Mouse (Mus musculus): Measurements from ENCODE around the gene Vtn. TPM values are rescaled to one million over a fixed set of nuclear protein-coding genes. Genes with fewer than 3 reads are reported as not detected.

The Vtn gene
- polyA plus RNA-seq (2014; fragmentation: Nextera tagmentation; extraction: Ambion mirVana), result 40.0 and 134 TPM in 2 replicates

GRCm38 (mm10) chr11:78499004-78499403, at the start of gene Vtn:
Vtn (plus strand) TSS chr11:78499091.
- Histone ChIP-seq H3K4me3 (replicated peaks; ENCODE audit: low read depth, low read length) (peak within 1 kb of the TSS; percentile 91), H3K9me3 (ENCODE audit: control insufficient read depth, low read length) (no peaks in the 10 kb centered on the region), H3K27ac (replicated peaks; ENCODE audit: low read depth, low read length) (peak within 1 kb of the TSS; percentile 93), H3K36me3 (ENCODE audit: control insufficient read depth, insufficient read depth, low read length) (no peaks in the 10 kb centered on the region), H3K4me2 (ENCODE audit: low read length) (peak within 1 kb of the TSS; percentile 75), H3K4me1 (ENCODE audit: control insufficient read depth, insufficient read depth, low read length) (peaks cover 28% of the 10 kb centered on the region), H3K27me3 (ENCODE audit: control insufficient read depth, insufficient read depth, low read length) (0 out of 2 replicates have a peak, but pooled peaks cover 5% of the 10 kb centered on the region), H3K9ac (replicated peaks; ENCODE audit: low read length) (peak within 1 kb of the TSS; percentile 57)
- WGBS, result 45% methylated on average over 7 of the region's 7 CpGs
- DNase-seq (no peak), ATAC-seq (ENCODE audit: low FRiP score, low TSS enrichment) (no peak)

GRCm38 (mm10) chr11:78450337-78450736, 48.6 kb upstream of the Vtn start:
- Histone ChIP-seq H3K36me3 (ENCODE audit: control insufficient read depth, insufficient read depth, low read length) (no peaks in the 10 kb centered on the region), H3K27me3 (ENCODE audit: control insufficient read depth, insufficient read depth, low read length) (no peaks in the 10 kb centered on the region), H3K9ac (replicated peaks; ENCODE audit: low read length) (no peak overlapping the region), H3K4me3 (replicated peaks; ENCODE audit: low read depth, low read length) (no peak overlapping the region), H3K27ac (replicated peaks; ENCODE audit: low read depth, low read length) (no peak overlapping the region), H3K4me2 (ENCODE audit: low read length) (no peak overlapping the region), H3K4me1 (ENCODE audit: control insufficient read depth, insufficient read depth, low read length) (no peaks in the 10 kb centered on the region), H3K9me3 (ENCODE audit: control insufficient read depth, low read length) (no peaks in the 10 kb centered on the region; the same call in 1 of the 2 replicates)
- DNase-seq, result no peak
- ATAC-seq (ENCODE audit: low FRiP score, low TSS enrichment), result no peak
- 71% methylated on average over 2 of the region's 2 CpGs for WGBS

GRCm38 (mm10) chr11:78453675-78454074, 45.2 kb upstream of the Vtn start:
- H3K27ac ChIP-seq (replicated peaks; ENCODE audit: low read depth, low read length), result no peak overlapping the region
- H3K4me2 ChIP-seq (ENCODE audit: low read length), result no peak overlapping the region
- ATAC-seq (ENCODE audit: low FRiP score, low TSS enrichment) (no peak), DNase-seq (peak; percentile 85)
- no peak overlapping the region for H3K4me3 ChIP-seq (replicated peaks; ENCODE audit: low read depth, low read length)
- H3K36me3 ChIP-seq (ENCODE audit: control insufficient read depth, insufficient read depth, low read length), result no peaks in the 10 kb centered on the region
- WGBS, result 13% methylated on average over 4 of the region's 4 CpGs
- no peaks in the 10 kb centered on the region for H3K27me3 ChIP-seq (ENCODE audit: control insufficient read depth, insufficient read depth, low read length)
- H3K4me1 ChIP-seq (ENCODE audit: control insufficient read depth, insufficient read depth, low read length), result no peaks in the 10 kb centered on the region
- H3K9ac ChIP-seq (replicated peaks; ENCODE audit: low read length), result no peak overlapping the region
- no peaks in the 10 kb centered on the region; the same call in 1 of the 2 replicates for H3K9me3 ChIP-seq (ENCODE audit: control insufficient read depth, low read length)

- no peak overlapping the region for H3K9ac ChIP-seq (replicated peaks; ENCODE audit: low read length)
- H3K4me2 ChIP-seq (ENCODE audit: low read length), result no peak overlapping the region
- H3K27ac ChIP-seq (replicated peaks; ENCODE audit: low read depth, low read length), result no peak overlapping the region
- H3K36me3 ChIP-seq (ENCODE audit: control insufficient read depth, insufficient read depth, low read length), result no peaks in the 10 kb centered on the region
- 79% methylated on average over 7 of the region's 7 CpGs for WGBS
- H3K27me3 ChIP-seq (ENCODE audit: control insufficient read depth, insufficient read depth, low read length), result no peaks in the 10 kb centered on the region
- DNase-seq (peak; percentile 13), ATAC-seq (ENCODE audit: low FRiP score, low TSS enrichment) (no peak)
- no peaks in the 10 kb centered on the region; the same call in 1 of the 2 replicates for H3K9me3 ChIP-seq (ENCODE audit: control insufficient read depth, low read length)
- no peaks in the 10 kb centered on the region for H3K4me1 ChIP-seq (ENCODE audit: control insufficient read depth, insufficient read depth, low read length)
- no peak overlapping the region for H3K4me3 ChIP-seq (replicated peaks; ENCODE audit: low read depth, low read length)
Measured at GRCm38 (mm10) chr11:78454276-78454675, 44.6 kb upstream of the Vtn start.

GRCm38 (mm10) chr11:78455308-78455707, 43.6 kb upstream of the Vtn start:
- no peak for ATAC-seq (ENCODE audit: low FRiP score, low TSS enrichment)
- Histone ChIP-seq H3K9ac (replicated peaks; ENCODE audit: low read length) (no peak overlapping the region), H3K4me1 (ENCODE audit: control insufficient read depth, insufficient read depth, low read length) (no peaks in the 10 kb centered on the region), H3K36me3 (ENCODE audit: control insufficient read depth, insufficient read depth, low read length) (no peaks in the 10 kb centered on the region), H3K9me3 (ENCODE audit: control insufficient read depth, low read length) (no peaks in the 10 kb centered on the region; the same call in 1 of the 2 replicates), H3K27ac (replicated peaks; ENCODE audit: low read depth, low read length) (no peak overlapping the region), H3K27me3 (ENCODE audit: control insufficient read depth, insufficient read depth, low read length) (no peaks in the 10 kb centered on the region), H3K4me2 (ENCODE audit: low read length) (no peak overlapping the region), H3K4me3 (replicated peaks; ENCODE audit: low read depth, low read length) (no peak overlapping the region)
- DNase-seq, result peak; percentile 59
- 50% methylated on average over 5 of the region's 5 CpGs for WGBS

- no peak overlapping the region for H3K9ac ChIP-seq (replicated peaks; ENCODE audit: low read length)
- H3K4me3 ChIP-seq (replicated peaks; ENCODE audit: low read depth, low read length), result no peak overlapping the region
- no peak for DNase-seq
- H3K36me3 ChIP-seq (ENCODE audit: control insufficient read depth, insufficient read depth, low read length), result no peaks in the 10 kb centered on the region
- WGBS, result 85% methylated on average over 17 of the region's 17 CpGs
- H3K4me2 ChIP-seq (ENCODE audit: low read length), result no peak overlapping the region
- no peak for ATAC-seq (ENCODE audit: low FRiP score, low TSS enrichment)
- H3K27ac ChIP-seq (replicated peaks; ENCODE audit: low read depth, low read length), result no peak overlapping the region
- H3K27me3 ChIP-seq (ENCODE audit: control insufficient read depth, insufficient read depth, low read length), result no peaks in the 10 kb centered on the region
- H3K4me1 ChIP-seq (ENCODE audit: control insufficient read depth, insufficient read depth, low read length), result no peaks in the 10 kb centered on the region
- H3K9me3 ChIP-seq (ENCODE audit: control insufficient read depth, low read length), result no peaks in the 10 kb centered on the region; the same call in 1 of the 2 replicates
Measured at GRCm38 (mm10) chr11:78458740-78459139, 40.2 kb upstream of the Vtn start.

GRCm38 (mm10) chr11:78461894-78462293, 37.0 kb upstream of the Vtn start:
- H3K36me3 ChIP-seq (ENCODE audit: control insufficient read depth, insufficient read depth, low read length), result no peaks in the 10 kb centered on the region
- no peak overlapping the region for H3K4me2 ChIP-seq (ENCODE audit: low read length)
- DNase-seq (no peak), ATAC-seq (ENCODE audit: low FRiP score, low TSS enrichment) (no peak)
- H3K27ac ChIP-seq (replicated peaks; ENCODE audit: low read depth, low read length), result no peak overlapping the region
- no peak overlapping the region for H3K4me3 ChIP-seq (replicated peaks; ENCODE audit: low read depth, low read length)
- H3K4me1 ChIP-seq (ENCODE audit: control insufficient read depth, insufficient read depth, low read length), result peaks cover 12% of the 10 kb centered on the region
- no peaks in the 10 kb centered on the region for H3K27me3 ChIP-seq (ENCODE audit: control insufficient read depth, insufficient read depth, low read length)
- H3K9me3 ChIP-seq (ENCODE audit: control insufficient read depth, low read length), result no peaks in the 10 kb centered on the region; the same call in 1 of the 2 replicates
- no peak overlapping the region for H3K9ac ChIP-seq (replicated peaks; ENCODE audit: low read length)
- WGBS, result 78% methylated on average over 1 of the region's 1 CpGs

GRCm38 (mm10) chr11:78462669-78463068, 36.2 kb upstream of the Vtn start:
- H3K27me3 ChIP-seq (ENCODE audit: control insufficient read depth, insufficient read depth, low read length), result no peaks in the 10 kb centered on the region
- no peak overlapping the region for H3K9ac ChIP-seq (replicated peaks; ENCODE audit: low read length)
- no peak overlapping the region for H3K4me3 ChIP-seq (replicated peaks; ENCODE audit: low read depth, low read length)
- peaks cover 12% of the 10 kb centered on the region for H3K4me1 ChIP-seq (ENCODE audit: control insufficient read depth, insufficient read depth, low read length)
- H3K9me3 ChIP-seq (ENCODE audit: control insufficient read depth, low read length), result no peaks in the 10 kb centered on the region; the same call in 1 of the 2 replicates
- no peak for ATAC-seq (ENCODE audit: low FRiP score, low TSS enrichment)
- no peak overlapping the region for H3K27ac ChIP-seq (replicated peaks; ENCODE audit: low read depth, low read length)
- DNase-seq, result no peak
- no peaks in the 10 kb centered on the region for H3K36me3 ChIP-seq (ENCODE audit: control insufficient read depth, insufficient read depth, low read length)
- WGBS, result 77% methylated on average over 5 of the region's 5 CpGs
- no peak overlapping the region for H3K4me2 ChIP-seq (ENCODE audit: low read length)

- no peak for ATAC-seq (ENCODE audit: low FRiP score, low TSS enrichment)
- H3K27ac ChIP-seq (replicated peaks; ENCODE audit: low read depth, low read length), result no peak overlapping the region
- 73% methylated on average over 13 of the region's 13 CpGs for WGBS
Measured at GRCm38 (mm10) chr11:78463286-78464036, 35.4 kb upstream of the Vtn start.

More at GRCm38 (mm10) chr11:78463286-78464036, 35.4 kb upstream of the Vtn start:
- no peak overlapping the region for H3K9ac ChIP-seq (replicated peaks; ENCODE audit: low read length)
- H3K4me2 ChIP-seq (ENCODE audit: low read length), result no peak overlapping the region
- no peaks in the 10 kb centered on the region; the same call in 1 of the 2 replicates for H3K9me3 ChIP-seq (ENCODE audit: control insufficient read depth, low read length)
- no peak for DNase-seq
- H3K36me3 ChIP-seq (ENCODE audit: control insufficient read depth, insufficient read depth, low read length), result no peaks in the 10 kb centered on the region
- peaks cover 12% of the 10 kb centered on the region for H3K4me1 ChIP-seq (ENCODE audit: control insufficient read depth, insufficient read depth, low read length)
- no peak overlapping the region for H3K4me3 ChIP-seq (replicated peaks; ENCODE audit: low read depth, low read length)
- no peaks in the 10 kb centered on the region for H3K27me3 ChIP-seq (ENCODE audit: control insufficient read depth, insufficient read depth, low read length)

Data from midbrain, embryonic 14.5 days (tissue).